20 mouse cellular contexts compared by ENCODE assay signal in genomic region chr4:31724400-31724799, GRCm38 (mm10).
DNase-seq lines count a peak whose midpoint lies in the region; ATAC-seq and TF ChIP-seq lines count a peak whose summit lies in the region.
"Had no signal": no experiment of that assay in that cellular context is flagged by ENCODE, and none has a peak within 500 bp of the region (broad histone marks: within the 10 kb centered on the region; RNA-seq: fewer than 3 reads in every experiment).

No protein-coding gene starts in this region.

- no peak overlapping the region for H3K27ac ChIP-seq in kidney, adult 2 months (ENCODE audit: insufficient read depth, low read depth, low read length)
- no peak overlapping the region for H3K27ac ChIP-seq in midbrain, embryonic 11.5 days (ENCODE audit: low read depth, low read length)
- H3K27ac ChIP-seq in midbrain, embryonic 14.5 days (replicated peaks; ENCODE audit: low read depth, low read length) = no peak overlapping the region
- H3K27ac ChIP-seq: embryonic facial prominence, embryonic 13.5 days; forebrain, embryonic 12.5 days; gastrocnemius, adult 2 months; heart, embryonic 13.5 days had no signal

- WGBS in kidney, adult 2 months = 20% methylated on average over 2 of the region's 2 CpGs
- WGBS in midbrain, embryonic 11.5 days = 83% methylated on average over 2 of the region's 2 CpGs
- 80% methylated on average over 2 of the region's 2 CpGs for WGBS in midbrain, embryonic 14.5 days

- peak; percentile 11 for DNase-seq in kidney, adult 2 months
- no peak for DNase-seq in kidney, postnatal 25 days
- peak; percentile 8 for DNase-seq in midbrain, embryonic 11.5 days (ENCODE audit: low spot score, missing footprints)
- no peak for DNase-seq in midbrain, embryonic 14.5 days
- DNase-seq in kidney, postnatal 36 days = peak; percentile 2 to 5
- peak; percentile 32 for DNase-seq in mesoderm, embryonic 11.5 days (ENCODE audit: low read depth, low spot score)
- no peak for DNase-seq in lung, postnatal 25 days (ENCODE audit: low spot score)
- DNase-seq: adrenal gland, adult 2 months; adrenal gland, postnatal 25 days; cerebellum, adult 18-20 months; cerebellum, adult 9-11 months; cerebellum, postnatal 36 days; forebrain, postnatal 0 days; gastrocnemius, adult 2 months; gastrocnemius, postnatal 25 days; heart, postnatal 36 days had no signal

- H3K36me3 ChIP-seq in kidney, adult 2 months (ENCODE audit: control insufficient read depth, insufficient read depth, low read length) = no peaks in the 10 kb centered on the region
- H3K36me3 ChIP-seq in midbrain, embryonic 11.5 days (ENCODE audit: control insufficient read depth, insufficient read depth, low read length) = no peaks in the 10 kb centered on the region
- no peaks in the 10 kb centered on the region for H3K36me3 ChIP-seq in midbrain, embryonic 14.5 days (ENCODE audit: control insufficient read depth, insufficient read depth, low read length)
- H3K36me3 ChIP-seq: embryonic facial prominence, embryonic 13.5 days; forebrain, embryonic 12.5 days; heart, embryonic 13.5 days had no signal

- ATAC-seq in midbrain, embryonic 11.5 days (ENCODE audit: low FRiP score) = no peak
- no peak for ATAC-seq in midbrain, embryonic 14.5 days (ENCODE audit: low FRiP score, low TSS enrichment)
- ATAC-seq: forebrain, postnatal 0 days had no signal

- no peaks in the 10 kb centered on the region for H3K9me3 ChIP-seq in midbrain, embryonic 11.5 days (ENCODE audit: control insufficient read depth, low read length)
- H3K9me3 ChIP-seq in midbrain, embryonic 14.5 days (ENCODE audit: control insufficient read depth, low read length) = no peaks in the 10 kb centered on the region
- H3K9me3 ChIP-seq: embryonic facial prominence, embryonic 13.5 days; heart, embryonic 13.5 days had no signal

- no peak overlapping the region for H3K9ac ChIP-seq in midbrain, embryonic 11.5 days (ENCODE audit: low read length)
- no peak overlapping the region for H3K9ac ChIP-seq in midbrain, embryonic 14.5 days (replicated peaks; ENCODE audit: low read length)
- H3K9ac ChIP-seq: embryonic facial prominence, embryonic 13.5 days; forebrain, embryonic 12.5 days; forebrain, postnatal 0 days; heart, embryonic 13.5 days had no signal

- no peak overlapping the region for H3K4me3 ChIP-seq in kidney, adult 2 months (ENCODE audit: insufficient read depth, low read depth, low read length)
- no peak overlapping the region for H3K4me3 ChIP-seq in midbrain, embryonic 11.5 days (ENCODE audit: low read depth, low read length)
- H3K4me3 ChIP-seq in midbrain, embryonic 14.5 days (replicated peaks; ENCODE audit: low read depth, low read length) = no peak overlapping the region
- H3K4me3 ChIP-seq: embryonic facial prominence, embryonic 13.5 days; forebrain, embryonic 12.5 days; gastrocnemius, adult 2 months; heart, embryonic 13.5 days had no signal

- no peak for TF ChIP-seq POLR2A in kidney, adult 2 months (IDR thresholded peaks at IDR 0.05; ENCODE audit: low read depth, low read length)

- no peak for TF ChIP-seq CTCF in kidney, adult 2 months (conservative IDR thresholded peaks at IDR 0.05; ENCODE audit: insufficient read depth, insufficient read length, low read depth, low read length)

- no peak overlapping the region for H3K4me2 ChIP-seq in midbrain, embryonic 11.5 days
- no peak overlapping the region for H3K4me2 ChIP-seq in midbrain, embryonic 14.5 days (ENCODE audit: low read length)
- H3K4me2 ChIP-seq: embryonic facial prominence, embryonic 13.5 days; forebrain, embryonic 12.5 days; heart, embryonic 13.5 days had no signal

- no peaks in the 10 kb centered on the region for H3K27me3 ChIP-seq in kidney, adult 2 months (replicated peaks; ENCODE audit: control insufficient read depth, insufficient read depth, low read length)
- H3K27me3 ChIP-seq in midbrain, embryonic 11.5 days (ENCODE audit: control insufficient read depth, insufficient read depth, low read length) = no peaks in the 10 kb centered on the region
- no peaks in the 10 kb centered on the region for H3K27me3 ChIP-seq in midbrain, embryonic 14.5 days (ENCODE audit: control insufficient read depth, insufficient read depth, low read length)
- H3K27me3 ChIP-seq: CH12.LX; embryonic facial prominence, embryonic 13.5 days; forebrain, embryonic 12.5 days; heart, embryonic 13.5 days had no signal

- no peaks in the 10 kb centered on the region for H3K4me1 ChIP-seq in kidney, adult 2 months (ENCODE audit: control insufficient read depth, insufficient read depth, low read length)
- H3K4me1 ChIP-seq in midbrain, embryonic 11.5 days (ENCODE audit: control insufficient read depth, insufficient read depth, low read length) = no peaks in the 10 kb centered on the region
- H3K4me1 ChIP-seq in midbrain, embryonic 14.5 days (ENCODE audit: control insufficient read depth, insufficient read depth, low read length) = no peaks in the 10 kb centered on the region
- H3K4me1 ChIP-seq: embryonic facial prominence, embryonic 13.5 days had no signal

Comparison
In these comparisons a context has a peak if more than half of its experiments do, and no peak if none do; other contexts are left out.
1. DNase-seq: peak in kidney, adult 2 months (single experiment), midbrain, embryonic 11.5 days (single experiment), kidney, postnatal 36 days (2 of 2) and mesoderm, embryonic 11.5 days (single experiment); none in kidney, postnatal 25 days (0 of 2), midbrain, embryonic 14.5 days (single experiment) and lung, postnatal 25 days (single experiment).